Comparison of ENCODE assay signal across 19 mouse cellular contexts in the genomic region with DNA sequence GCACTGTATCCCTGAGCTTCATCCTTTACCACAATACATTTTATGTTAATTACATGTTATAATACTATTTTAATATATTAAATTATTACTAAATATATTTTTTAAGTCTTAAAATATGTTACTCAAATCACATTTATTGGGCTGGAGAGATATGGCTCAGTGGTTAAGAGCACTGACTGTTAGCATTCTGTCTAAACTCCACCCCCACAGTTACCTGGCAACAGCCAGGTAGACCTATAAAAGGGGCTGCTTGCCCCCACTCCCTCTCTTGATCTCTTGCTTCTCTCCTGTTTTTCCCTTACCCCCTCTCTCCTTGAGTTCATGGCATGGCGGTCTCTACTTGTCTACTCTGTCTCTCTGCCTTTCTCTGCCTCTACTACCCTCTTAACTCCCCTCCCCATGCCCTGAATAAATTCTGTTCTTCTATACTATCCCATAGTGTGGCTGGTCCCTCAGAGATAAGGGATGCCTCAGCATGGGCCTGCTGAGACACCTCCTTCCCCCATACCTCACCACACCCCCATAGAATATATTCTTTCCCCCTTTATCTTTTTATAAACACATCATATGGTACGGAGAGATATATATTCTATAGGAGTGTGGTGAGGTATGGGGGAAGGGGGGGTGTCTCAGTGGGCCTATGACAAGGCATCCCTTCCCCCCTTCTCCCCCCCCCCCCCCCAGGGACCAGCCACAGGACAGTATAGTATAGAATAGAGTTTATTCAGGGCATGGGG. TPM values are rescaled to one million over a fixed set of nuclear protein-coding genes. Genes with fewer than 3 reads are reported as not detected.
DNase-seq lines count a peak whose midpoint lies in the region; ATAC-seq and TF ChIP-seq lines count a peak whose summit lies in the region.
"Had no signal": no experiment of that assay in that cellular context is flagged by ENCODE, and none has a peak within 500 bp of the region (broad histone marks: within the 10 kb centered on the region; RNA-seq: fewer than 3 reads in every experiment).

No protein-coding gene starts in this region.

- H3K27ac ChIP-seq in intestine, embryonic 14.5 days (ENCODE audit: low read depth), result no peak overlapping the region
- no peak overlapping the region for H3K27ac ChIP-seq in intestine, postnatal 0 days (ENCODE audit: low read depth, low read length)
- no peak overlapping the region for H3K27ac ChIP-seq in intestine, embryonic 16.5 days (ENCODE audit: low read length)
- no peak overlapping the region for H3K27ac ChIP-seq in liver, postnatal 0 days (ENCODE audit: low read depth)
- H3K27ac ChIP-seq in hindbrain, embryonic 12.5 days, result no peak overlapping the region
- H3K27ac ChIP-seq: limb, embryonic 15.5 days had no signal

- WGBS in intestine, embryonic 14.5 days, result 92% methylated on average over 2 of the region's 2 CpGs
- WGBS in intestine, postnatal 0 days, result 92% methylated on average over 2 of the region's 2 CpGs
- 92% methylated on average over 2 of the region's 2 CpGs for WGBS in intestine, embryonic 16.5 days
- 60% methylated on average over 2 of the region's 2 CpGs for WGBS in liver, postnatal 0 days (ENCODE audit: insufficient replicate concordance)
- WGBS in hindbrain, embryonic 12.5 days, result 95% methylated on average over 2 of the region's 2 CpGs

- H3K9me3 ChIP-seq in intestine, embryonic 14.5 days (ENCODE audit: control insufficient read depth, low read length), result no peaks in the 10 kb centered on the region
- H3K9me3 ChIP-seq in intestine, postnatal 0 days (ENCODE audit: control insufficient read depth), result no peaks in the 10 kb centered on the region
- no peaks in the 10 kb centered on the region for H3K9me3 ChIP-seq in intestine, embryonic 16.5 days (ENCODE audit: control insufficient read depth, low read length)
- no peaks in the 10 kb centered on the region for H3K9me3 ChIP-seq in liver, postnatal 0 days (ENCODE audit: low read length)
- no peaks in the 10 kb centered on the region for H3K9me3 ChIP-seq in hindbrain, embryonic 12.5 days (replicated peaks)
- H3K9me3 ChIP-seq: limb, embryonic 15.5 days had no signal

- H3K4me1 ChIP-seq in intestine, embryonic 14.5 days (replicated peaks; ENCODE audit: control insufficient read depth, insufficient read depth, low read length), result no peaks in the 10 kb centered on the region
- H3K4me1 ChIP-seq in intestine, postnatal 0 days (replicated peaks; ENCODE audit: control insufficient read depth, insufficient read depth, low read length), result no peaks in the 10 kb centered on the region
- H3K4me1 ChIP-seq in intestine, embryonic 16.5 days (ENCODE audit: control insufficient read depth, insufficient read depth, low read length), result no peaks in the 10 kb centered on the region
- H3K4me1 ChIP-seq in liver, postnatal 0 days (ENCODE audit: insufficient read depth), result peaks cover 2% of the 10 kb centered on the region; the same call in 1 of the 2 replicates
- no peaks in the 10 kb centered on the region for H3K4me1 ChIP-seq in hindbrain, embryonic 12.5 days
- H3K4me1 ChIP-seq: limb, embryonic 15.5 days had no signal

- H3K27me3 ChIP-seq in intestine, embryonic 14.5 days (replicated peaks; ENCODE audit: control insufficient read depth, insufficient read depth, low read length), result no peaks in the 10 kb centered on the region
- no peaks in the 10 kb centered on the region for H3K27me3 ChIP-seq in intestine, postnatal 0 days (replicated peaks; ENCODE audit: control insufficient read depth, insufficient read depth, low read length)
- no peaks in the 10 kb centered on the region for H3K27me3 ChIP-seq in intestine, embryonic 16.5 days (replicated peaks; ENCODE audit: control insufficient read depth, insufficient read depth, low read length)
- no peaks in the 10 kb centered on the region for H3K27me3 ChIP-seq in liver, postnatal 0 days (ENCODE audit: insufficient read depth, low read length)
- H3K27me3 ChIP-seq in hindbrain, embryonic 12.5 days, result no peaks in the 10 kb centered on the region
- H3K27me3 ChIP-seq: CH12.LX; limb, embryonic 15.5 days had no signal

- H3K4me2 ChIP-seq in intestine, embryonic 14.5 days (ENCODE audit: low read length), result no peak overlapping the region
- H3K4me2 ChIP-seq in intestine, postnatal 0 days (replicated peaks; ENCODE audit: low read depth), result no peak overlapping the region
- H3K4me2 ChIP-seq in intestine, embryonic 16.5 days (ENCODE audit: low read depth, low read length), result no peak overlapping the region
- 0 out of 2 replicates have a peak overlapping the region, but pooled peaks have one; percentile 27 for H3K4me2 ChIP-seq in liver, postnatal 0 days (ENCODE audit: low read depth, low read length)
- no peak overlapping the region for H3K4me2 ChIP-seq in hindbrain, embryonic 12.5 days (replicated peaks)
- H3K4me2 ChIP-seq: limb, embryonic 15.5 days had no signal

- peaks cover 72% of the 10 kb centered on the region for H3K36me3 ChIP-seq in intestine, embryonic 14.5 days (ENCODE audit: control insufficient read depth, insufficient read depth, low read length)
- peaks cover 55% of the 10 kb centered on the region for H3K36me3 ChIP-seq in intestine, postnatal 0 days (ENCODE audit: control insufficient read depth, insufficient read depth)
- H3K36me3 ChIP-seq in intestine, embryonic 16.5 days (ENCODE audit: control insufficient read depth, insufficient read depth, low read length), result peaks cover 10% of the 10 kb centered on the region; the same call in 1 of the 2 replicates
- peaks cover 44% of the 10 kb centered on the region for H3K36me3 ChIP-seq in liver, postnatal 0 days (replicated peaks; ENCODE audit: insufficient read depth, low read length)
- H3K36me3 ChIP-seq in hindbrain, embryonic 12.5 days, result peaks cover 47% of the 10 kb centered on the region

- no peak overlapping the region for H3K4me3 ChIP-seq in intestine, embryonic 14.5 days (ENCODE audit: low read depth, low read length)
- no peak overlapping the region for H3K4me3 ChIP-seq in intestine, postnatal 0 days (ENCODE audit: low read depth, low read length)
- H3K4me3 ChIP-seq in intestine, embryonic 16.5 days (ENCODE audit: low read length), result no peak overlapping the region
- no peak overlapping the region for H3K4me3 ChIP-seq in liver, postnatal 0 days (ENCODE audit: low read depth, low read length)
- H3K4me3 ChIP-seq in hindbrain, embryonic 12.5 days, result no peak overlapping the region
- H3K4me3 ChIP-seq: limb, embryonic 15.5 days had no signal

- DNase-seq in intestine, embryonic 14.5 days (ENCODE audit: low spot score), result peak; percentile 42
- DNase-seq in MEL-GATA-1-ER (ENCODE audit: extremely low read depth, low read depth), result peak; percentile 86
- DNase-seq in liver, postnatal 0 days, result no peak
- DNase-seq in ovary, postnatal 36 days (ENCODE audit: low spot score), result no peak
- no peak for DNase-seq in retina, postnatal 1 day
- DNase-seq: adrenal gland, postnatal 25 days; cerebellum, postnatal 10 days; heart, adult 18-20 months; kidney, adult 11 months; kidney, postnatal 36 days; lung, postnatal 10 days; thymus, postnatal 25 days had no signal

- no peak overlapping the region for H3K9ac ChIP-seq in intestine, embryonic 14.5 days (ENCODE audit: low read length)
- H3K9ac ChIP-seq in intestine, postnatal 0 days (ENCODE audit: low read depth, low read length), result no peak overlapping the region
- no peak overlapping the region for H3K9ac ChIP-seq in intestine, embryonic 16.5 days (ENCODE audit: low read depth, low read length)
- H3K9ac ChIP-seq in liver, postnatal 0 days (replicated peaks), result no peak overlapping the region
- H3K9ac ChIP-seq in hindbrain, embryonic 12.5 days, result no peak overlapping the region
- H3K9ac ChIP-seq: limb, embryonic 15.5 days had no signal

- peak; percentile 81 for TF ChIP-seq EP300 in liver, postnatal 0 days (IDR thresholded peaks at IDR 0.05; ENCODE audit: low read depth)

- TF ChIP-seq CTCF in intestine, postnatal 0 days (IDR thresholded peaks at IDR 0.05; ENCODE audit: low read depth), result no peak
- no peak for TF ChIP-seq CTCF in liver, postnatal 0 days (IDR thresholded peaks at IDR 0.05; ENCODE audit: low read depth)

- peak; percentile 47; the same call in 1 of the 2 replicates for ATAC-seq in intestine, embryonic 14.5 days (replicated peaks; ENCODE audit: low FRiP score, low TSS enrichment, low read depth)
- ATAC-seq in intestine, postnatal 0 days, result no peak
- ATAC-seq in intestine, embryonic 16.5 days, result peak; percentile 36
- ATAC-seq in liver, postnatal 0 days, result peak; percentile 96
- ATAC-seq in hindbrain, embryonic 12.5 days (ENCODE audit: low FRiP score), result no peak
- ATAC-seq: activated CD4-positive, CD25-positive, alpha-beta regulatory T cell, adult 4 months; forebrain, embryonic 16.5 days had no signal

RNA-seq across cellular contexts. Expression of gene Tnip2, which starts 45.6 kb away (rescaled TPM):
- polyA plus RNA-seq in intestine, embryonic 14.5 days (2014; fragmentation: Nextera tagmentation; extraction: Ambion mirVana), result 12.9 and 19.4 TPM in 2 replicates
- polyA plus RNA-seq in intestine, postnatal 0 days (2015; fragmentation: Nextera tagmentation; extraction: Ambion mirVana), result 8.9 and 10.3 TPM in 2 replicates
- 15.8 and 17.1 TPM in 2 replicates for polyA plus RNA-seq in intestine, embryonic 16.5 days (2015; fragmentation: Nextera tagmentation; extraction: Ambion mirVana)
- 5.3 and 5.5 TPM in 2 replicates for polyA plus RNA-seq in liver, postnatal 0 days (2015; fragmentation: Nextera tagmentation; extraction: Ambion mirVana)
- 7.1 and 8.6 TPM in 2 replicates for polyA plus RNA-seq in hindbrain, embryonic 12.5 days (2016; fragmentation: Nextera tagmentation; extraction: Ambion mirVana)

RNA-seq across cellular contexts. Expression of gene Sh3bp2, which starts 57.4 kb away (rescaled TPM):
- polyA plus RNA-seq in intestine, embryonic 14.5 days (2014; fragmentation: Nextera tagmentation; extraction: Ambion mirVana), result 5.7 and 7.7 TPM in 2 replicates
- 3.6 and 6.1 TPM in 2 replicates for polyA plus RNA-seq in intestine, postnatal 0 days (2015; fragmentation: Nextera tagmentation; extraction: Ambion mirVana)
- polyA plus RNA-seq in intestine, embryonic 16.5 days (2015; fragmentation: Nextera tagmentation; extraction: Ambion mirVana), result 3.4 and 3.7 TPM in 2 replicates
- 7.7 and 9.8 TPM in 2 replicates for polyA plus RNA-seq in liver, postnatal 0 days (2015; fragmentation: Nextera tagmentation; extraction: Ambion mirVana)
- polyA plus RNA-seq in hindbrain, embryonic 12.5 days (2016; fragmentation: Nextera tagmentation; extraction: Ambion mirVana), result 17.5 and 17.8 TPM in 2 replicates

Comparison
In these comparisons a context has a peak if more than half of its experiments do, and no peak if none do; other contexts are left out.
1. ATAC-seq: peak in intestine, embryonic 14.5 days (single experiment), intestine, embryonic 16.5 days (single experiment) and liver, postnatal 0 days (single experiment); none in intestine, postnatal 0 days (single experiment) and hindbrain, embryonic 12.5 days (single experiment).
2. DNase-seq: peak in intestine, embryonic 14.5 days (single experiment) and MEL-GATA-1-ER (single experiment); none in liver, postnatal 0 days (single experiment), ovary, postnatal 36 days (single experiment) and retina, postnatal 1 day (single experiment).